Mouse (Mus musculus): ENCODE measurements around the gene Prkn.

Prkn gene

DNA sequence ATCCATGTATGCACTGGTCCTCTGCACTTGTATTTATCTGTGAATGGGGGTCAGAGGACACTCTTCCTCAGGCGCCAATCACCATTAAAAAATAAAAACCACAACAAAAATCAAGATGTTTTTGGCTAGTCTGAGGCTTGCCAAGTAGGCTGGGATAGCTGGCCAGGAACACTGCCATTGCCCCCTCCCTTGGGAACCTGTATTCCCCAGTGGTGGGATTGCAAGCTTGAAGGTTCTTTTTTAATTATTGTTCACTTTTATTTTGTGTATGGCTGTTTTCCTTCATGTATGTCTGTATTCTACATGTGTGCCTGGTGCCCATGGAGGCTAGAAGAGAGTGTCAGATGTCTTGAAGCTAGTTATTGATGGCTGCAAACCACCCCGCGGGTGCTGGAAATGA lies 664.3 kb downstream of the Prkn start:
- in situ Hi-C loops (cut with MboI; ENCODE audit: unreplicated experiment in 2 of 2) = no loop called here

DNA sequence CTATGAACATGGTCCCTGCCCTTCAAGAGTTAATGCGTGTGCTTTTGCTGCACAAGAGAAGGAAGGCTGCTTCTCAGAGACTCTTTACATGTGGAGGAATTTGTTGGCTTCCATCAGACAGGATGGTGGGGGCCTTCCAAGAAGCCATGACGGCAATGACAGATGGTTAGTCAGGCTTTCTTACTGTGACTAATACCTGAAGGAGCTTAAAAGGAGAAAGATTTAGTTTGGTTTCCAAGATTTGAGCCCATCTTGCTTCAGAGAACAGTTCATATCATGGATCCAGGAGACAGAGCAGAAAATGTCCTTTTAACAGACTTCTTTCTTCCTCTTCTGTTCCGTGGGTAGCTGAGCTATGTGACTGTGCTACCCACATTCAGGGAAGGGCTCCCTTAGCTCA lies 666.9 kb downstream of the Prkn start:
- in situ Hi-C loops (cut with MboI; ENCODE audit: unreplicated experiment in 2 of 2) = no loop called here

DNA sequence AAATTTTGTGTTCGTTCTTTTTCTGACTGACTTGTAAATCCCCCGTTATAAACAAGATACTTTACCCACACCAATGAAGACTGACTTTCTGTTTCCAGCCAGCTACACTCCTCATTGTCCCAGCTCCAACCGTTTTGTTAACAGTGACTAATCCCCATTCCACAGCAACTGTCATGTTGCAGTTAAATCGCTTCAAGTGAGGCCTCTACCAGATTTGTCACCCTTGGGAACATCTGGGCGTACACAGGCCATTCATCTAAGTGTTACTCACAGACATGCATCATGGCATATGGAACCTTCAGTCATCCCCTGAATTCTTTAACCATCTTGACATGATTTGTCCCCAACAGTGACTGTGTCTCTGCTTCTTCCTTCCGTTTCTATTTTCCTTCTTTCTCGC lies 669.9 kb downstream of the Prkn start:
- in situ Hi-C loops (cut with MboI; ENCODE audit: unreplicated experiment in 2 of 2) = no loop called here

DNA sequence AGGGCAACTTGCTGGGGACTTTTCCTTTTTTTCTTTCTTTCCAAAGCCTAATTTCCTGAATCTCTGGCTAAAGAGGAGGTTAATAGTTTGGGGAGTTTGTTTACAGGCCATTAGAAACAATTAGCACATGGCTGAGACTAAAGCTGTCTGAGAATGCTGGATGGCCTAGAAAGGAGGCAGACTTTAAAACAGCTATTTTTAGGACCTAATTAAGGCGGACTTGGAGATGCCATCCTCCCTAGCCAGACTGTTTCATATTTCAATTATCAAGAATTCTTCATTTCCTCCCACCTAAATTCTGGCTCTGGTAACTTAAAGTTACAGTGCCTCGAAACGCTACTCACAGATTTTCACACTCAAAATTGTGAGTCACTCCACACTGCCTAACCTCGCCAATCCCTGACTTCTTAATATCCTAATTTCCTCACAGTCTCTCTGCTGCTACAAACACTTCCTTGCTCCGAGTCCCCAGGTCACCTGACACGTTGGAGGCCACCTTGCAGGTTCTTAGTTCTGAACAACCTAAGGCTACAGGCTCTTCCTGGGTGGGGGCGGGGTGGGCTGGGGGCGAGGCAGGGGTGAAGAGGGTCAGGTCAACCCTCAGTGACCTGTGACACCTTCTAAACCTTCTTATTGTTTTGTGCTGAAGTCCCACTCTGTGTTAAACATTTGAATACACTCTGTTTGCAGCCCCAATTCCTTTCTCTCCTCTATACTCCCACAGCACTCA lies 674.0 kb downstream of the Prkn start:
- in situ Hi-C loops (cut with MboI; ENCODE audit: unreplicated experiment in 2 of 2) = no loop called here

DNA sequence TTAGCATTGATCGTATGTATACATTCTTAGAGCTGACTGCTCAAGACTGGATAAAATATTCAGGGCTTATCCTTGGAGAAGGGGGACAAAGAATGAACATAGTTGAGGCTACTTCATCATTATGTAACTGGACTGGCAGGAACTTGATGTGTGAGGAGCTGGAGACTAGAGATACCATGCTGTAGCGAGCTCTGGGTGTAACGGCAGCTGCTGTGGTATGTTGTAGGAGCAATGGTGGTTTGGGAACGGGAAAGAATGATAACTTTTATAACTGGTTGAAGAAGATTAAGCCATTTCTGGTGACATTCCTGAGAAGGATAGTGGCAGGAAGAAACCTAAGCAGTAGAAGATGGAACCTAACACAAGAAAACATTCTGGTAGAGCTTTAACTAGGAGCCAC lies 675.4 kb downstream of the Prkn start:
- in situ Hi-C loops (cut with MboI; ENCODE audit: unreplicated experiment in 2 of 2) = no loop called here

DNA sequence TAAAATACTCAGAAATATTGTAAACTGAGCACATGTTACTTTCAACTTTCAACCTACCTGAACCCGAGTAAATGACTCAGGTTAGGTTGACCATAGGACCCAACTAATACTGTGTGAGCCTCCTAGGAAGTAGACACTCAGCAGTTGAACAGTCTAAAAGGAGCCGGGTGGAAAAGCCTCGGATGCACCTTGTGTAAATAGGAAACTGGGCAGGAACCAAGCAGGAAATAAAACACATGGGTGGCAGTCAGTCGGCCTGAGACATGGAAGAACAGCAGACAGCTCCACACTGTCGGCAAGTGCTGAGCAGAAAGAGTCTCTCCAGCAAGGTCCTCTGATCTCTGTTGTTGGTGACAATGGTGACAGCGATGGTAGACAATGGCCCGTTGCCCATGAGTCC lies 676.0 kb downstream of the Prkn start:
- in situ Hi-C loops (cut with MboI; ENCODE audit: unreplicated experiment in 2 of 2) = no loop called here

DNA sequence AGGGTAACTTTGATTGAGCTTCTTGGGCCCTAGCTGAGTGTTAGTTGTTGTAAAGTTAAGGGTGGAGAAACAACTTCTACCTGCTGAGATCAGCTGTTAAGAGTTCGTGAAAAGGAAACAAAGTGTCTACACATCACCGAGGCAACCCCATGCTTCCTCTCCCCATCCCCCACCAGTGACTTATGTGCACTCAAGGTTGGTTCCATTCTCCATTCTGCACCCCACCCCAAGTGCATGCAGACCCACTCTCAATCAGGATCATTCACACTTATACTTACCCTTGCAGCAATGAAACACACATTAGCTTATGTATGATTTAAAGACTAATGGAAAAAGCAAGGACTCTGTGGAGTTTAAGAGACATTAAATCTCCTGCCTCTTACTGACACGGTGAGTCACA lies 691.9 kb downstream of the Prkn start:
- in situ Hi-C loops (cut with MboI; ENCODE audit: unreplicated experiment in 2 of 2) = no loop called here

DNA sequence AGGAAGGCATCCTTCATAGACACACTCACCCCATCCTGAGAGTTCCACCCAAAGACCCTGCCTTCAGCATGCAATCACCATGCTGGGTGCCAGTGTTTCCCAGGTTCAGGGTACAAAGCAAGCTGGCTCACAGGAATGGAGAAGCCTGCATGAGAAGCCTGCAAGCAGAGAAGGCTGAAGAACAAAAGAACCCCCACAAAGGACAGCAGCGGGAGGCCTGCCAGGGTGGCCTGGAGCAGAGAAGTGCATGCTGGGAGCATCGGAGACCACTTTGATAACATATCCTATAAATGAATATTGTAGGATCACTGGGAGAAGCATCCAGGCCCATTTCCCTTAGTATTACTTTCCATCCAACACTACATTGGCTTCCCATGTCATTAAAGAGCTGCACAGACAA lies 692.6 kb downstream of the Prkn start:
- in situ Hi-C loops (cut with MboI; ENCODE audit: unreplicated experiment in 2 of 2) = no loop called here

DNA sequence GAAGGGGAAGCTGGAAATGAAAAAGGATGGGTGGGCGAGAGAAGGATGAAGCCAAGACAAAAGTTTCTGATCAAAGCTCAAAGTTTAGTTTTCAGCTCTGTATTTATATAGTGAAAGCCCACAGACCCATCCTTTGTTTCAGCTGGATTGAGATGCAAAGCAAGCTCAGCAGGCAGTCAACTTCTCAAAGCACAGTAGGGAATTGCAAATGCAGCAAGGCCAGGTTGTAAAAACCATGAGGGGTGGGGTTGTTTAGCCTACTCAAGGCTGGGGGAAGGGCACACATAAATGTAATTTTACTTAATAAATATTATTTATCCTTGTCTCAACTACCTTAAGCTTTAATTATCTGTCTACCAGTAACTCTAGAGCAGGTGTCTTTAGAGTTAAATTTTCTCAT lies 693.7 kb downstream of the Prkn start:
- in situ Hi-C loops (cut with MboI; ENCODE audit: unreplicated experiment in 2 of 2) = no loop called here

DNA sequence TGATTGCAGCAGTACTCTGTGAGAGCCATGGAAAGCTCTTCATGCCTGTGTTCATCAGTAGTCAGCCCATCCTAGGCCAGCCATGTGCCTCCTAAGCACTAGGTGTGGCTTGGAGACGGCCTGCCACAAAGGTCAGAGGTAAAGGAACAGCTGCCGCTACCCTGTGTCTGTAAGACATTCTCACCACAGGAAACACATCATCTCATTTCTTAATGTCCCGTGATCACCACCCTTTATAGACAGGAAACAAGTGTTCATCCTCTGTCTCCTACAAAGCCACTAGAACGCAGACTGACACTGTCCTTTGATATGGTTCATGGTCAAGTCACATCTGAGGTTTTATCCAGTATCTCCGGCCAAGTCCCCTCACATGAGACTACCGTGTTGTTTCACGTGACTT lies 698.6 kb downstream of the Prkn start:
- in situ Hi-C loops (cut with MboI; ENCODE audit: unreplicated experiment in 2 of 2) = no loop called here

DNA sequence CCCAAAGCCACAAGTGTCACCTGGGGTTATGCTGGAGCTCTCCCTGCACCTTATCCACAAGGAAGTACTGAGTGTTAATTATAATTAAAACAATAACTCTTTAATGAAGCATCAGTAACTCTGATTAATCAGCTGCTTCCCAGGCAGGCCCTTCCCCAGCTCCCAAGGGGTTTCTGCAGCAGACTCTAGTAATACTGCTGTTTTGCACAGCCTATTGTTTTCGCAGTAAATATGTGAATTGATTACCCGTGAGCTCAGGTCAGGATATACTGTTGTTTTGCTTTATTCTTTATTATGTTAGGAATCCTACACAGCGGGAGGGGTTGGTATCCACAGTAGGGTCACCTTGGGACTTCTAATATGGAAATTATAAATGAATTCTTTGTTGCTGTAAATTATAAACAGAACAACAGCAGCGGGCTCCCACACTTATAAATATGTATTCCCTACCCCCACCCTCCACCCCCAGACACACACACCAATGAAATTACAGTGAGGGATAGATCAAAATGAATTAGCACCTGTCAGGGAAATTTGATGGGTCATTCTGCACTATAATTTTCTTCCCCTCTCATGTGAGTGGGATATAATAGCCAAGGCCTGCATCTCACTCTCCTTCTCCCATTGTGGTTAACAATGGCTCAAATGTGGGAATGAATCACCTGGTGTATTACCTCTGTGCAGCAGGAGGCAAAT lies 701.9 kb downstream of the Prkn start:
- in situ Hi-C loops (cut with MboI; ENCODE audit: unreplicated experiment in 2 of 2) = no loop called here

DNA sequence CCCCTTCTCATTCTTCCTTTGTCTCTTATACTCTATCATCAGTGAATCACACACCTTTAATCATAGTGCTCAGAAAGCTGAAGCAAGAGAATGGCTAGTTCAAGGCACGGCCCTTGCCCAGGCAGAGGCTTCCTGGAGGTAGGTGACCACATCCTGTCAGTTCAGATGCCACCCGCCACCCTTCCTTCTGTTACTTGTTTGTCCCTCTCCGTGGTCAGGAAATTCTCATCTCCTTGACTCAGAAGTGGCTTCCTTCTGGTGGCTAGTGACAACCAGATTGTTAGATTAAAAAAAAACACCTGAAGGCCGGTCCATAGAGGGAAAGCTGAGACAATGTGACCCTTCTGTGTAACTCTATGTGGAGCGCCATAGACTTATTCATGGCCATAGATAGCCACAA lies 710.4 kb downstream of the Prkn start:
- in situ Hi-C loops (cut with MboI; ENCODE audit: unreplicated experiment in 2 of 2) = no loop called here

DNA sequence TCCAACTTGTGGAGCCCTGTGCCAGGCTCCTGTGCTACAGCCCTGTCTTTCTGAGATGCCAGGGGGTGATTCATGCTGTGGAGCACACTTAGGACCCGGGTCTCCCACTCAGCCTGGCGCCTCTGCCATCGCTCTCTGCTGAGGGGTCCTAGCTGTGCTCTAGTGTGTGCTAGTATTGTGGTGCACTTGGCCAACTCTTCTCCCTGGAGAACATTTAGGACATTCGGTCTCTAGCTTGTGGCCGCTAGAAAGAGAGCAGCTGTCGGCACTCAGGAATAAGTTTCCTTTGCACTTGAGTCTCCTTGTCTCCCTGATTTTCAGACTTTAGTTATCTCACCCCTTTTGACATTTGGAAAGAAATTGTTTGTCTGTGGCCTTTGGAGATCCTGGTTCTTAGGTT lies 725.5 kb downstream of the Prkn start:
- in situ Hi-C loops (cut with MboI; ENCODE audit: unreplicated experiment in 2 of 2) = no loop called here

DNA sequence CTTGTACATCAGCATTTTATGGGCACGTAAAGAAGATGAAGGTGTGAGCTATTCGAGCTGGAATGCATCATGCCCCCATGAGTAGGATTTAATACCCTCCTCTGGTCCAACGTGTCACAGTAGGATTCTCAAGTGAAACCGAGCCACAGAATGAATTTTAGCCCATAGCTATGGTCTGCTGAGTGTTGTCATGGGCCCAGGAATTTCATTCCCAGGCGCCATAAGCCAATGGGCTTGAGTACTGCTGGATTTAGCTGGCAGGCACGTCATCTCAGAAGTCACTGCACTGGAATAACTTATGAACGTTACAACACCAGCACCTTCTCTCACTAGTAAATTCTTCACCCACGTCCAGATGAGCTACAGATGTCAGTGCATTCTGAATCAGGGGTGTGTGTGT lies 730.2 kb downstream of the Prkn start:
- in situ Hi-C loops (cut with MboI; ENCODE audit: unreplicated experiment in 2 of 2) = no loop called here

DNA sequence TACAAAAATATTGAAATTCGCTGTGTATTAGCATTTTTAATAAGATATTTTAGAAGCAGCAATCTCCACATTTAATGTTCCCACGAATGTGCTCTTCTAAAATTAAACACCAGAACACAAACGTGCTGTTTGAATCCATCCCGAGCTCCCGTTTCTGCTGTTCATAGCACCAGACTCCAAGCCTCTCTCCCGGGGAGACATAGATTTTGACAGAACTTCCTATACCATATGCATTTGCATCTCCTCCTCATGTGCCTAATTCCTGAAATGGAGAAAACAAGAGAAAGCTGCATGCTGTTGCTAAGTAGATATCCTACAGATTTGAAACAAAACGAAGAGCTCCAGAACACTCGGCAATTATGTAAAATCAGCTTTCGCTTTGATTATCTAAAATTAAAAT lies 733.5 kb downstream of the Prkn start:
- in situ Hi-C loops (cut with MboI; ENCODE audit: unreplicated experiment in 2 of 2) = no loop called here

DNA sequence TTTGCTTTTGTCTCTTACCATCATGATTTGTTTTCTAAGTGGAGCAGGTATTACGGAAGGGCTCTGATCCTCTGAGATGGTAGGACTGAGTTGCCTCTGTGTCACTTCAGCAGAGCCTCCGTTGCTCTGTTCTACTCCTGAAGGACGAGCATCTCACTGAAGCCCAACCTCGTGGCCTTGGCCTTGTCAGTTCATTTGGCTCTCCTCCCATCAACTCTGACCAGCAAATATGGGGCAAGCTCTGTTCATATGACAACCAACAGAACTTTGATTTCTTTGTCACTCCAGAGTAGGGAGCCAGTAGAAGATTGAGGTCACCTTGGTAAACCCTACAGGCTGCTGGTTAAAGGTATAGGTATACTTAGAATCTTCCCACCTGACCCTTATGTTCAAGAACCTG lies 745.3 kb downstream of the Prkn start:
- in situ Hi-C loops (cut with MboI; ENCODE audit: unreplicated experiment in 2 of 2) = no loop called here

DNA sequence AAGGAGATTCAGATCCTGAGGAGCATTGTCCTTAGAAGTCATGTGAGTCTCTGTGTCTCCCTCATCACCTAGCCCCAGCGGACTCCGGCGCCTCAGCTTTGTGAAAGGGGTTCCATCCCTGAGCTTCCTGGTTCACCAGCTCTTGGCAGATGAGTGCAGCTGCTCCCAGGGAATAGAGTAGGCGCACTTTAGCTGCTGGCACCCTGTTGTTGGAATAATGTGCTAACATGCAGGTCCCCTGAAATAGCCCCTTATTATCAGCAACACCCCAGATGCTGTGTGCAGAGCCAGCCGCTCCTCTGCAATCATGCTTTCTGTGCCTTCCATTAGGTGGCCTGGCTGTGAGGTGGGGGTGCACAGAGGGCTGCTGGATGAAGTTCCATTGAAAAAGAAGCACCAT lies 767.7 kb downstream of the Prkn start:
- in situ Hi-C loops (cut with MboI; ENCODE audit: unreplicated experiment in 2 of 2) = no loop called here

DNA sequence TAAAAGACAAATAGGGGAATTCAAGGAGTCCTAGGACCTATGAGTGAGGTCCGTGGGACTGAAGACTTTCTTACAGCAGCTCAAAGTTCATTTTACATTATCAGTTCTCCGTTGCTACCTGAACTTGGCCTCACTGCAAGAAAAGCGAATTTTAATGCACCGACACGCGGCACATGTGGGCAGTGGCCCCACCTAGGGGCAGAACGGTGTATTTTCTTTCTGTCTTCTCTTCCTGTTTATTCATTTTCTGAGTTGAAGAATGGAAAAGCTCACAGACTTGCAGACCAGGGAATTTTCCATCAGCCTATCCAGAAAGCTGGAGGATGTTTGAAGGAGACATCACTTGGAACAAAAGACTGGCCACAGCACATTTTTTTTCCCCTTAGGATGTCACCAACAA lies 771.3 kb downstream of the Prkn start:
- in situ Hi-C loops (cut with MboI; ENCODE audit: unreplicated experiment in 2 of 2) = no loop called here

DNA sequence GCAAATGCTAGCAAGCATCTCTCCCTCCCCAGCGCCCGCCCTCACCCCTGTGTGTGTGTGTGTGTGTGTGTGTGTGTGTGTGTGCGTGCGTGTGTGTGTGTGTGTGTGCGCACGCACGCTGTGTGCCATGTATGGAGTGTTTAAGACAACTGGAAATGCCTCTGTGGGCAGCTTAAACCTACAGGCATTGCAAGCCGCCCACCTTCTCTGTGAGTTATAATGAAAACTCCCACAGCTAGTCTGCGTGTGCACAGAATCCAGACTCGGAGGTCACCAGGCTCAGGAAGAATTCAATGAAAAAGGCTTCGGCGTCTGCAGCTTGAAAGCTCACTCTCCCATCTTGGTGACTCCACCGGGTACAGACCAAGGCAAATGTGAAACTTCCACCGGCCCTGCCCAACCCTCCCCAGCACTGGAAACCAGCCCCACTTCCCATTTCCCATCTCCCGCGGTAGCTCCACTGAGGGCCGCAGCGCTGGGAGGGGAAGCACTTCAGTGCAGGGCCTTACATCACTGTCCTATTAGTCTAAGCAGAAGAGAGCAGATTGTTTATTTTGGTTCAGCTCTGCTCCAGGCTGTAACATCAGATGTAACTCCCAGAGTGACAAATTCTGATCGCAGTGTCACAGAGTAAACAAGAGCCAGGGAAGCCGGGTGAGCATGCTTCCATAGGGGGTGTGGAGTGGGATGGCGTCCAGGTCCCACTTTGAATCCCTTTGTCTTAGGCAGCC lies 772.8 kb downstream of the Prkn start:
- in situ Hi-C loops (cut with MboI; ENCODE audit: unreplicated experiment in 2 of 2) = no loop called here

DNA sequence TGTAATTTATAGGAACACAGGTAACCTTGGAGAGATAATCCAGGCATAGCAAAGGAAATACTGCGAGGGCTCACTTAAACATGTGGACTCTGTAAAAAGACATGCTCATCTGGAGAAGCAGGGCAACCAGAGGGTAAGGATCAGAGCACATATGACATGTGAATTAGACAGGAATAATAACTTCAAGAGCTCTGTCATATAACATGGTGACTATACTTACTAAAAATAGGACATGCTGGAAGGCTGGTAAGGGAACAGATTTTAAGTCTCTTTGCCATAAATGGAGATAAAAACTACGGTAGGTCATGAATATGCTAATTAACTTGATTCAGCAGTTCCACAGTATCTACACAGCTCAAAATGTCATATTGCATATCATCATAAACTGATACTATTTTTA lies 777.4 kb downstream of the Prkn start:
- in situ Hi-C loops (cut with MboI; ENCODE audit: unreplicated experiment in 2 of 2) = no loop called here

DNA sequence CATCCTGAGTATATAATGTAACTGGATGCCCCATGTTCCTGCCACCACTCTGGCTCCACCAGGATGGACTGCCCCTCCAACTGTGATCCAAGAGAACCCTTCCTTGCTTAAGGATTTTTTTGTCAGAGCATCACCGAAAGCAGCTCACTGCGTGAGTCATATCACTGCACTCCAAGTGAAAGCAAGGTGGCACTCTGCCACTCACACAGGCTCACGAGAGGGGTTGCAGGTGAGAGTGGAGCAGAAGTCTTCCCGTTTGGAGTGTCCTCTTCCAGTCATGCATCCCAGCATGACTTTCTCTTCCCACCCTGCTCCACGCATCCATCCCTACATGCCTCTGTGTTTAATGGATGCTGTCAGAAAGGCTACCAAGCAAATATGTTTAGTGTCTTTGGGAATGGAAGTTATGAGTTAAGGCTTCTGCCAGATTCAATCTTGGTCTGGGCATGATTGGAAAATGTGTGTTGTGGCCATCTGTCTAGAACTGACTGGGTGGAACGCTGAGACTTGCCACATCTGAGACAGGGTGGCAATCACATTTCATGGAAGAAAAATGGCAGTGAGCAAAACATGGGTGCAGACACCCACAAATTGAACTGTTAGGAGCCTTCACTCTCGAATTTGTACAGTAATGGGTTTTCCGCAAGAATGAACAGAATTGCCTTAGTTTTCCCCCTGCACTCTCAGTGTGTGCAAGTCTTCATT lies 778.9 kb downstream of the Prkn start:
- in situ Hi-C loops (cut with MboI; ENCODE audit: unreplicated experiment in 2 of 2) = no loop called here

All from v-Abl transformed pro-B cells (cell line).